Mouse (Mus musculus): Measurements from ENCODE around the gene Efcab6.

- TF ChIP-seq CTCF (IDR thresholded peaks at IDR 0.05; ENCODE audit: borderline replicate concordance, insufficient read depth, low read length) (no peak), POLR2A (IDR thresholded peaks at IDR 0.05; ENCODE audit: low read depth, low read length) (no peak)
These were observed 222.8 kb downstream of the Efcab6 start for GRCm38 (mm10) chr15:83842419-83842818.

Measured in embryonic fibroblast, embryonic 13.5 days (primary cell).